Comparison of ENCODE assay signal across 8 mouse cellular contexts in the genomic region with DNA sequence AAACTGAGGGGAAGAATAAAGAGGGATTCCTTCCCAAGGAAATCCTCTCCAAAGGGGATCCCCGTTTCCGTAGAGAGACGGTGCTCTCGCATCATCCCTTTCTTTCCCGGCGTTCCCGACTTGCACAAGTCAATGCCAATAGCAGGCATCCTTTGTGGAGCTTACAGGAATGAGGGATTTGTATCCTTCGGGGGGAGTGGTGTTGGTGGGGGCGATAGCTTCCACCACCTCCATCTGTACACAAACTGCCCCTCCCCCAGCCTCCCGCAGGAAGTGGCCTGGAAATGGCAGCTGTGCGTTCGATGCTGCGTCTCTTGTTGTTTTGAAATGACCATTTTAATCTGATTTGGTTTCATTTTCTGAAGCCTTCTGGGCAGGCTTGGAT. TPM values are rescaled to one million over a fixed set of nuclear protein-coding genes. Genes with fewer than 3 reads are reported as not detected.
DNase-seq lines count a peak whose midpoint lies in the region; ATAC-seq and TF ChIP-seq lines count a peak whose summit lies in the region.

No protein-coding gene starts in this region.

- under 1% methylated on average over 13 of the region's 13 CpGs for WGBS in intestine, postnatal 0 days
- WGBS in stomach, embryonic 15.5 days = 1% methylated on average over 13 of the region's 13 CpGs

- peaks cover 23% of the 10 kb centered on the region for H3K36me3 ChIP-seq in megakaryocyte, embryonic 14.5 days (replicated peaks; ENCODE audit: low read length)
- no peaks in the 10 kb centered on the region for H3K36me3 ChIP-seq in intestine, postnatal 0 days (ENCODE audit: control insufficient read depth, insufficient read depth)
- H3K36me3 ChIP-seq in myocyte (ENCODE audit: control insufficient read depth, insufficient read depth) = no peaks in the 10 kb centered on the region
- no peaks in the 10 kb centered on the region for H3K36me3 ChIP-seq in stomach, embryonic 15.5 days

- H3K79me2 ChIP-seq in myocyte (ENCODE audit: control insufficient read depth, insufficient read depth) = peaks cover 69% of the 10 kb centered on the region

- no peaks in the 10 kb centered on the region for H3K27me3 ChIP-seq in megakaryocyte, embryonic 14.5 days (replicated peaks)
- no peaks in the 10 kb centered on the region for H3K27me3 ChIP-seq in intestine, postnatal 0 days (replicated peaks; ENCODE audit: control insufficient read depth, insufficient read depth, low read length)
- H3K27me3 ChIP-seq in myocyte (ENCODE audit: control insufficient read depth, insufficient read depth, insufficient read length) = no peaks in the 10 kb centered on the region
- H3K27me3 ChIP-seq in stomach, embryonic 15.5 days (replicated peaks) = no peaks in the 10 kb centered on the region

- ATAC-seq in megakaryocyte, adult 5-6 weeks (ENCODE audit: poor library complexity, severe bottlenecking) = no peak
- peak; percentile 32 for ATAC-seq in granulocyte monocyte progenitor cell, adult 5-6 weeks (replicated peaks; ENCODE audit: poor library complexity, severe bottlenecking)
- no peak for ATAC-seq in intestine, postnatal 0 days
- no peak for ATAC-seq in stomach, embryonic 15.5 days (ENCODE audit: insufficient read depth, low FRiP score, low read depth)

- peak overlapping the region; percentile 81 for H3K4me2 ChIP-seq in intestine, postnatal 0 days (replicated peaks; ENCODE audit: low read depth)
- peak overlapping the region; percentile 86 for H3K4me2 ChIP-seq in myocyte (ENCODE audit: low read depth)
- peak overlapping the region; percentile 74 for H3K4me2 ChIP-seq in stomach, embryonic 15.5 days

- no peak for TF ChIP-seq POLR2A in myocyte (IDR thresholded peaks at IDR 0.05; ENCODE audit: insufficient read length, low read depth)

- peak overlapping the region; percentile 83 for H3ac ChIP-seq in myocyte (ENCODE audit: control insufficient read depth, insufficient read length)

- no peaks in the 10 kb centered on the region for H3K9me3 ChIP-seq in megakaryocyte, embryonic 14.5 days
- H3K9me3 ChIP-seq in intestine, postnatal 0 days (ENCODE audit: control insufficient read depth) = no peaks in the 10 kb centered on the region
- H3K9me3 ChIP-seq in stomach, embryonic 15.5 days = no peaks in the 10 kb centered on the region

- peaks cover 53% of the 10 kb centered on the region for H3K4me1 ChIP-seq in megakaryocyte, embryonic 14.5 days
- peaks cover 6% of the 10 kb centered on the region; the same call in 1 of the 2 replicates for H3K4me1 ChIP-seq in intestine, postnatal 0 days (replicated peaks; ENCODE audit: control insufficient read depth, insufficient read depth, low read length)
- H3K4me1 ChIP-seq in stomach, embryonic 15.5 days = peaks cover 33% of the 10 kb centered on the region

- peak overlapping the region; percentile 87 for H3K9ac ChIP-seq in intestine, postnatal 0 days (ENCODE audit: low read depth, low read length)
- H3K9ac ChIP-seq in stomach, embryonic 15.5 days = peak overlapping the region; percentile 65

- peak overlapping the region; percentile 67 for H3K27ac ChIP-seq in intestine, postnatal 0 days (ENCODE audit: low read depth, low read length)
- peak overlapping the region; percentile 73 for H3K27ac ChIP-seq in stomach, embryonic 15.5 days

- TF ChIP-seq CTCF in intestine, postnatal 0 days (IDR thresholded peaks at IDR 0.05; ENCODE audit: low read depth) = no peak

- peak; percentile 71 to 82 for DNase-seq in cerebellum, postnatal 25 days
- DNase-seq in liver = peak; percentile 63

- peak overlapping the region; percentile 95 for H3K4me3 ChIP-seq in megakaryocyte, embryonic 14.5 days (replicated peaks)
- peak overlapping the region; percentile 83 for H3K4me3 ChIP-seq in intestine, postnatal 0 days (ENCODE audit: low read depth, low read length)
- peak overlapping the region; percentile 75 for H3K4me3 ChIP-seq in myocyte
- peak overlapping the region; percentile 65 for H3K4me3 ChIP-seq in stomach, embryonic 15.5 days (replicated peaks)

TF ChIP-seq in myocyte, 11 proteins besides CTCF, POLR2A, EP300 and RAD21:
- peak in 2 of 3 experiments; percentile 29 to 57 for TF ChIP-seq MYOD1 (IDR thresholded peaks at IDR 0.05; ENCODE audit: control insufficient read depth in 1 of 3, insufficient read length in 2 of 3, low read depth in 2 of 3)
- TF ChIP-seq MYOG (IDR thresholded peaks at IDR 0.05; ENCODE audit: control insufficient read depth in 1 of 3, insufficient read depth in 1 of 3, insufficient read length in 2 of 3, low read depth in 2 of 3) = peak in 1 of 3 experiments; percentile 55
- TF ChIP-seq SRF (IDR thresholded peaks at IDR 0.05; ENCODE audit: control insufficient read depth, insufficient read length, low read depth) = no peak

RNA-seq across cellular contexts. Expression of a gene that starts 6.2 kb away (rescaled TPM):
- 6.9 and 16.7 TPM in 2 replicates for polyA plus RNA-seq in megakaryocyte, embryonic 14.5 days (2012; ENCODE audit: insufficient read depth, low replicate concordance)
- 51.3 and 53.5 TPM in 2 replicates for total RNA-seq in megakaryocyte, adult 5-6 weeks (2015)
- total RNA-seq in megakaryocyte, adult 5-6 weeks (2017) = 21.3 and 27.4 TPM in 2 replicates
- total RNA-seq in granulocyte monocyte progenitor cell, adult 5-6 weeks (2014; fragmentation: Nextera tagmentation) = 54.8 and 64.2 TPM in 2 replicates
- 15.0 and 17.2 TPM in 2 replicates for total RNA-seq in granulocyte monocyte progenitor cell, adult 5-6 weeks (2017)
- polyA plus RNA-seq in intestine, postnatal 0 days (2015; fragmentation: Nextera tagmentation; extraction: Ambion mirVana) = 8.1 and 8.6 TPM in 2 replicates
- polyA plus RNA-seq in myocyte (2012; fragmentation: generic; extraction: Trizol) = 12.7 TPM
- polyA plus RNA-seq in stomach, embryonic 15.5 days (2015; fragmentation: Nextera tagmentation; extraction: Ambion mirVana) = 10.1 and 11.7 TPM in 2 replicates

RNA-seq across cellular contexts. Expression of a gene that starts 14.5 kb away (rescaled TPM):
- 796 and 843 TPM in 2 replicates for polyA plus RNA-seq in megakaryocyte, embryonic 14.5 days (2012; ENCODE audit: insufficient read depth, low replicate concordance)
- 902 and 936 TPM in 2 replicates for total RNA-seq in megakaryocyte, adult 5-6 weeks (2015)
- 1,533 and 1,600 TPM in 2 replicates for total RNA-seq in megakaryocyte, adult 5-6 weeks (2017)
- 1,867 and 2,007 TPM in 2 replicates for total RNA-seq in granulocyte monocyte progenitor cell, adult 5-6 weeks (2014; fragmentation: Nextera tagmentation)
- total RNA-seq in granulocyte monocyte progenitor cell, adult 5-6 weeks (2017) = 1,997 and 2,300 TPM in 2 replicates
- 2,460 and 2,644 TPM in 2 replicates for polyA plus RNA-seq in intestine, postnatal 0 days (2015; fragmentation: Nextera tagmentation; extraction: Ambion mirVana)
- polyA plus RNA-seq in myocyte (2012; fragmentation: generic; extraction: Trizol) = 3,270 TPM
- polyA plus RNA-seq in stomach, embryonic 15.5 days (2015; fragmentation: Nextera tagmentation; extraction: Ambion mirVana) = 2,393 and 2,495 TPM in 2 replicates

RNA-seq across cellular contexts. Expression of a gene that starts 38.8 kb away (rescaled TPM):
- polyA plus RNA-seq in megakaryocyte, embryonic 14.5 days (2012; ENCODE audit: insufficient read depth, low replicate concordance) = 77.9 and 96.2 TPM in 2 replicates
- 118 and 120 TPM in 2 replicates for total RNA-seq in megakaryocyte, adult 5-6 weeks (2015)
- total RNA-seq in megakaryocyte, adult 5-6 weeks (2017) = 140 and 162 TPM in 2 replicates
- total RNA-seq in granulocyte monocyte progenitor cell, adult 5-6 weeks (2014; fragmentation: Nextera tagmentation) = 204 and 218 TPM in 2 replicates
- total RNA-seq in granulocyte monocyte progenitor cell, adult 5-6 weeks (2017) = 321 and 371 TPM in 2 replicates
- polyA plus RNA-seq in intestine, postnatal 0 days (2015; fragmentation: Nextera tagmentation; extraction: Ambion mirVana) = 264 and 269 TPM in 2 replicates
- polyA plus RNA-seq in myocyte (2012; fragmentation: generic; extraction: Trizol) = 84.3 TPM
- 522 and 529 TPM in 2 replicates for polyA plus RNA-seq in stomach, embryonic 15.5 days (2015; fragmentation: Nextera tagmentation; extraction: Ambion mirVana)
